Mouse (Mus musculus): ENCODE measurements at regions not wholly inside any gene's neighbourhood (a gene's known extent, or its start where the extent isn't known, plus 50 kb on each side); places are given as distances from the start of the nearest gene placed in this dataset.

DNA sequence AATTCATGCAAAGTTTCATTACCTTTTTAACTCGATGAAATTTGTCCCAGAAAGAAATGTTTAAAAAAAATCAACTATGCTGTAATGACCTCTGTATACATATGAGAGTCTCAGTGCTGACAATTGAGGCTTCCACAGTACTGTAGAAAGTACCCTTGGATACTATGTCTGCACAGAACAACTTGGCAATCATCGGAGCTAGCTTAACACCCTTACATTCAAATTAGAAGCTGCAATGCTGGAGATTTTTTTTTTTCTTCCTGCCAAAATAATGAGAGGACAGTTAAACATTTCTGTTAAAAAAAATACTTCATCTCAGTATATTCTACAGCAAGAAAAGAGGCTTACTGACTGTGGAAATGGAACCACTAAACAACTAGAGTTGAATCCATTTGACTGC is 452.1 kb upstream of the Cntn6 start:
- DNase-seq (ENCODE audit: low spot score) = no peak

DNA sequence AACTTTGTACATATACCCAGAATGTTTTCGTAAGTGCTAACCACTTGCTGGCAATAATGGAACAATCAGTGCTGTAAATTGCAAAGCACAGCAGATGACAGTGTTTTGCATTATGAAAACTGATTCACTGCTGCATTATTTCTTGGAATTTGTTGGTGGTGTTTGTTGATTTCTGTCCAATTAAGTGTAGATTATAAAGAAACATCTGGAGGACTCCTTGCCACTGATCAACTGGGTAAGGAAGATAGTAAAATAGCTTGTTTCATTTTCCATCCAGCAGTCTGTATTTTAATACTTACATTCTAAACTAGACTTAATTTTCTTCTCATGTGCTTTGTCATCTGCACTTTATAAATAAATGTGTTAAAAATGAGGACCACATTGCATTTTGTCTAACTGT is 436.6 kb upstream of the Cntn6 start:
- DNase-seq (ENCODE audit: low spot score) = no peak

DNA sequence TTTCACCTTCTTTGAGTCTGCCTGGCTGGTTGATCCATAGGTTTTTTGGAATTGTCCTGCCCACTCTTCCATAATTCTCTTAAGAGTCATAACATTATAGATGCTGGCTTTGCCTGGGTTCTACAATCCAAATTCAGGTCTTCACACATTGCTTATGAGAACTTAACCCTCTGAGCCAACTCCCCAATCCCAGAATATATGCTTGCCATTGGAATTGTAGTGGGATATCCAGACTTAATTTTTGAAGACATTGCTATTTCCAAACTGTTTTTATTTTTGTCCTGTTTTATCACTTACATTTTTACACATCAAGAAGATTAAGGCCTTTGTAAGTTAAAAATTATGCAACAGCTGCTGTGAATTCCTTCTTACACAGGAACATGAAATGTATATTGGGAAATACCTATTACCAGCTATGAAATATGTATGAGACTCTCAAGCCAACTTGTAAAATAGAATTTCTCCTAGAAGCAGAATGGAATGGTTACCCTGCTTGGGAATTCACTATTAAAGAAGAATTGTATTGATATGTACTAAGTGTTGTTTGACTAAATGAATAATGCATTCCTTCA is 430.8 kb upstream of the Cntn6 start:
- no peak for DNase-seq (ENCODE audit: low spot score)

GRCm38 (mm10) chr6:104080581-104080980 is 412.0 kb upstream of the Cntn6 start:
- no peak for DNase-seq (ENCODE audit: low spot score)

DNA sequence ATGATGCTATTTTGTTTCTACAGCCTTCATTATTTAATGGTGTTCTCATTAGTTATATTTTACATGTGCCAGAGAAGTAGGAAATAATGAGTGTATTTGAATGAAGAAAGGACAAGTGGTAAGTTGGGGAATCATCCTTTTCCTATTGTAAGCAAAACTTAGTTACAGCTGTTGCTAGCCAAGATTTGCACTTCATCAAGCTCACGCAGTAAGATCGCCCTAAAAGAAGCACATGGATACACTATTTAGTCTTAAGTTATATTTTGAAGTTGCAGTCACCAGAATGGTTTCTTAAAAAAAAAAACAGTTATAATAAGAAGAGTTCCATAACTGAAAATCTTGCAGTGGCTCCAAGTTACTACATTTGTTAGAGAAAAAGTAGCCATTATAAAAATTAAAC is 410.3 kb upstream of the Cntn6 start:
- no peak for DNase-seq (ENCODE audit: low spot score)

- no peak for DNase-seq (ENCODE audit: low spot score)
These were observed 384.2 kb upstream of the Cntn6 start for GRCm38 (mm10) chr6:104108386-104108785.
